Mouse (Mus musculus) left cerebral cortex, postnatal 25 days (tissue): ENCODE measurements around the gene Cmtm2a. TPM values are rescaled to one million over a fixed set of nuclear protein-coding genes. Genes with fewer than 3 reads are reported as not detected.
"Not testable (repeated sequence)": the region's sequence is repeated elsewhere in the genome, so short reads cannot be mapped to it uniquely, and the experiment has no call there.

Source experiments
- DNase-seq, 2 experiments: peaks; one replicate each; pipeline ENCODE4 v3.0.0; 2022; ENCODE audit warnings: low spot score in 2 of 2, mixed read lengths in 1 of 2
- intact Hi-C: fragments of 180-260 bp; cut with DNase I; formaldehyde crosslinking; loops from one replicate; pipeline ENCODE4 v1.15.1; 2025
- total RNA-seq, 2 experiments: library from RNA; stranded (reverse); gene quantifications; 2 replicates each; pipeline ENCODE4 v1.2.3; 2021

Cmtm2a gene
- total RNA-seq, 2 experiments from 2014 or later: not detected

DNA sequence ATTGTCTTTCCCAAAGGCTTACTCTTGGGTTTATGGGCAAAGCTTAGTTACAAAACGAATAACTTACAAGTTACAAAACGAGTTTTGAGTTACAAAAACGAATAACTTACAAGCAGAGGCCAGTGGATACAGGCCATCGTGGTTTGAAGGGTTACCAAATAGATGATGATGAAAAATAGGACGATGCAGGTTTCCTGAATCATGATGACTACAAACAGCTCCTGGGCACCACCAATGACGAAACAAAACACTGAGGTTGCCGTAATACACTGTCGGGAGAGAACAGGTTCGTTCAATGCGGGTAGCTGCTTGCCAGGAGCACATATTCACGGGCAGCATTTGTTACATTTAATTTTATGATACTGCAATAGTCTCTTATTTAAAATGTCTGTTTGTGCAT, 12.0 kb upstream of the Cmtm2a start:
- intact Hi-C loops: no loop called here

DNA sequence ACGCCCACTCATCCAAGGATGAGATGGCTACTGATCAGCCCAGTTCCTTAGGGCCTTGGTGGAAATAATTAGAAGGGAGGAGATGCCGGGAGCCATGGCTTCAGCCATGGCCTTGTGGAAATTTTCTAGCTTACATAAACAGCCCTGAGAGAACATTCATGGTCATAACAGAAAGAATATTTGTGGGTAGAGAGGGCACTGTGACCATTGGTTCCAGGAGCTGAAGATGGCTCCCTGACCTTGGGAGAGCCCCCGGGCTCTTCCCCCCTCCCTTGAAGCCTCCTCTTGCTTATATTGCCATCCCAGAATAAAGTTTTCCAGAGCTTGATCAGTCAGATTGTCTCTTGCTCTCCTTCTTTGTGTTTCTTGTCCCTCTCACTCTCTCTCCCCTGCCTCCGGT, 9.6 kb upstream of the Cmtm2a start:
- intact Hi-C loops, DNase-seq: not testable (repeated sequence)

More for the DNA sequence above, 12.0 kb upstream of the Cmtm2a start:
- no peak for DNase-seq

DNA sequence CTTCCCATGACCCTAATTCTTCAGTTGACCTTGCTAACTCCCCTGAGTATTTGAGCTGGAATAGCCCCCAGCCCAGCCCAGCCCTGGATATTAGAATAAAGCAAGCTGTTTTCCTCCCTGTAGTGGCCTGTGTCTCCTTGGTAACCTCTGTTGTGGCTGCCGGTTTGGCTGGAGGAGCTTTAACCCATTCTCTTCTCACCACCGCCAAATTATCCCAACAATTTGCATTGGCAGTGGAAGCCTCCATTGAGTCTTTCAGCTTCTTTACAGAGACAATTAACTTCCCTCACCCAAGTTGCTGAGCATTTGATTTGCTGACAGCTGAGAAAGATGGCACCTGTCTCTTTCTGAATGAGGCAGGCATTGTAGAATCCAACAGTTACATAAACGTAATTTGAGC, 8.6 kb upstream of the Cmtm2a start:
- intact Hi-C loops, DNase-seq: not testable (repeated sequence)

DNA sequence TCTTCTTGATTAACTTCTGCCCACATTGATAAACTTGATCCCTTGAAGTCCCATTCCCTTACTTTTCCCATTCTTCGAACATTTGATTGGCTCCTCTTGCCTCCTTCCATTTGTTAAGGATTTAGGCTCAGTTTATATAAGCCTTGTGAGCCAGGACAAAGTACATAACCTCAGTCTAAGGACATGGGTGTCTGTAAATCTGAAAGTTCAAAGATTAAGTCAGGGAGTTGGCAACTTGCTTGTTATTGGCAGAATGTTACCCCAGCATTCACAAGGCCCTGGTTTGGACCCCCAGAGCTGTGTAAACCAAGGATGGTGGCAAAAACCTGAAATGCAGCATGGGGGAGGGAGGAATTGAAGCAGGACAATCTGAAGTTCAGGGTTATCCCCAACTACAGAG, 1.4 kb upstream of the Cmtm2a start:
- intact Hi-C loops: no loop called here
- DNase-seq: no peak

DNA sequence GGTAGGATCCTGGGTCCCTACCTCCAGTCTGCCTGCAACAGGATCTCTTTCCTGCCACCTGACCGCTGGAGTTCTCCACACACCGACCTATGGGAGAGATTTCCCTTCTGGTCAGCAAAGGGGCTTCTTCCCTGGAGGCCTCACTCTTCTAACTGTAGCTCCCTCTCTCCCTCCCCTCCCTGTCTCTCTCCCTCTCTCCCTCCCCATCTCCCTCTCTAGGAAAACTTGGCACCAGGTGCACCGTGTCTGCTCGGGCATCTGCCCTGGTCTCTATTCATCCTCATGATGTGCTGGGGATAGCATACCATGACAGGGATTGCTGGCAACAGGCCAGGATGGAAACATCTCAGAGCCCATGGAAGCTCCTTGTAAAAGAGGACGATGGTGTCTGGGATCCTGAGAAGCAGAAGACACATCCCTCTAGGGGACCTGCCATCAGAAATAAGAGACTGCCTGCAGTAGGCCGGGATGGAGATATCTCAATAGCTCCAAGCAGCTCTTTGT, 24.0 kb downstream of the Cmtm2a start:
- DNase-seq: no peak
- intact Hi-C loops: no loop called here

DNA sequence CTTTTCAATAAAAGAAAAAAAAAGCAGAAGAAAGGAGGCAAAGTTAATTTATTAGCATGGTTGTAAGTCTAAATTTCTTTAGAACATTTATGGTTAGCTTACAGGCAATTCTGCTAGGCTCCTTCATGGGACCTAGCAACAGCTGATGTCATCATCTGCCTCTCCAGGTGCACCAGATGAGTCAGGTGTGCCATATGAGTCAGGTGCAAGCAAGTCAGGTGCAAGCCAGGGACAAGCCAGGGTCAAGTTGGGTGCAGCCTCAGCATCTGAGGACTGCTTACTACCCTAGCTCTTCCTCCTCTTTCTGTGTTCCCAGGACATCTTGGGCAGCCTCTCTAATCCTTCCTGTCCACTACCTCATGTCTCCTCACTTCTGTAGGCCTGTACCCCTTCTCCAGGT, 24.6 kb downstream of the Cmtm2a start:
- intact Hi-C loops: no loop called here
- no peak for DNase-seq

DNA sequence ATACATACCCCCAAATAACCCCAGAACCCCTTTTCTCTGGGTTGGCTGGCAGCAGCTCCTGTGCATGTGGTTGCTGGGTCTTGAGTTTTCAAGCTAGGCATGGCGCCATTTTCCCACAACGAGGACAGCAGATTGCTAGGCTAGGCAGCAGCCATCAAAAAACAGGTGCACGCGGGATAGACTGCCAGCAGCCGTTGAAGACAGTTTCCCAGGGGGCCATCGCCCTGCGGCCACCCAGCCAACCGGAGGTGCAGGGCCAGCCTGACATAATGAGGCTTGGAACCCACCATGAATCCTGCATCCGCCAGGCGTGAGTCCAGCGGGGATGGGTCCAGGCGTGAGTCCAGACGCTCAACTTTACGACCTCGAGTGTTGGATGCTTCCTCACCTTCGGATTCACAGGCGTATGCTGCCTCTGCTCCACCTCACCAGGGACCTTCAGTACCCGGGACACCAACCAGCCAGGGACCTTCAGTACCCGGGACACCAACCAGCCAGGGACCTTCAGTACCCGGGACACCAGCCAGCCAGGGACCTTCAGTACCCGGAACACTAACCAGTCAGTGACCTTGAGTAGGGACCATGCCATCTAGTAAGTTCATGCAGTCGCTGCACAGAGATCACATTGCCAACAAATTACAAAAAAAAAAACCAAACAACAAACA, 28.6 kb downstream of the Cmtm2a start:
- DNase-seq, intact Hi-C loops: not testable (repeated sequence)

DNA sequence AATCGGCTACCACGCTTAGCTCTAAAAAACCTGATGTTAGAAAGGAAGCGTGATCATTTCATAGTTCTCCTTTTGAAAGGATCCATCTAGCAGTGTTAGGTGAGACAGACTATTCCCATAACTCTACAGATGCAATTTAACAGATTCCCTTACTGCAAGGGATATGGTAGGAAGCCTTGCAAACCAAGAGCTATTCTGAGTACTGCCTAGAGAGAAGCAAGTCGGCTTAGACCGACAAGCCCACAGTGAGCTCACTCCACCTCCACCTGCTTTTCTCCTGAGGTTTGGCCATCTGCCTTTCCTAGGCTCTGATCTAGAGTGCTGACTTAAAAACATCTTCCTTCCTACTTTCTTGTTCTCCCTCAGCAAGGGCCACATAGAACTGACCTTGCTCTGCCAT, 31.2 kb downstream of the Cmtm2a start:
- intact Hi-C loops: not testable (repeated sequence)
- peak in 1 of 2 experiments; percentile 28 for DNase-seq

DNA sequence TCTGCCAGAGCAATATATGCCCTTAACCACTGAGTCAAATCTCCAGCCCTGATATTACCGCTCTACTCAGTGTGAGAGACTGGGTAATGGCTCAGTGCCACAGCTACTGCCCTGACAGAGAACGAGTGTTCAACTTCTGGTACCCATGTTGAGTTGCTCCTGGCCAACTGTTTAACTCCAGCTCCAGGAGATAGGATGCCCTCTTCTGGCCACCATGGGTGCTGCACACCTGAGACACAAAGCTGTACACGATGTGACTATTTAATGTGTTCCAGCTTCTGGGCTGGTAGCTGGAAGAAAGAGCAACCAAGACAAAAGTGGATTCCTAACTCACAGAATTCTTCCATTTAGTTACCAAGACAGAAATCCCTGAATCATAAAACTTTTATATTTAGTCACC, 40.0 kb downstream of the Cmtm2a start:
- intact Hi-C loops: loop anchor here (5.0 kb wide), 1 partner anchor 284 kb away; no protein-coding TSS in a partner anchor
- DNase-seq: no peak

DNA sequence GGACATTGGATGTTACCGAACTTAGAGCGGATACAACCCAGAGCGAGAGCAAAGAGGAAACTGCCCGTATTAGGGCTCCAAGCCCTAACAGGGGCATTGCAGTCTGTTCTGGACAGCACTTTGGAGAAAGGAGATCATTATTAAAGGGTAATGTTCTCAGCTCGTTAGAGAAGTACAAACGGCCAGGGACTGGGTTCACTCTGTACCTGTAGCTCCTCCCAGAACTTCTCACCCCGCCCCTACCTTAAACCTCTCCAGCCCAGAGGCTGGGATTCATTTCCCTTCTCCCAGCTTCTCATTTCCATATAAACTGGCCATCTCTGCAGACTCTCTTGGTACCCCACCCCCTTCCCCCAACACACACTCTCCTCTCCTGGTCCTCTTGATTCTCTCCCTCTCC, 41.5 kb downstream of the Cmtm2a start:
- intact Hi-C loops: loop anchor here (2.0 to 5.0 kb wide), 2 partner anchors 191 to 286 kb away; partner anchors contain the start of gene Dync1li2

DNA sequence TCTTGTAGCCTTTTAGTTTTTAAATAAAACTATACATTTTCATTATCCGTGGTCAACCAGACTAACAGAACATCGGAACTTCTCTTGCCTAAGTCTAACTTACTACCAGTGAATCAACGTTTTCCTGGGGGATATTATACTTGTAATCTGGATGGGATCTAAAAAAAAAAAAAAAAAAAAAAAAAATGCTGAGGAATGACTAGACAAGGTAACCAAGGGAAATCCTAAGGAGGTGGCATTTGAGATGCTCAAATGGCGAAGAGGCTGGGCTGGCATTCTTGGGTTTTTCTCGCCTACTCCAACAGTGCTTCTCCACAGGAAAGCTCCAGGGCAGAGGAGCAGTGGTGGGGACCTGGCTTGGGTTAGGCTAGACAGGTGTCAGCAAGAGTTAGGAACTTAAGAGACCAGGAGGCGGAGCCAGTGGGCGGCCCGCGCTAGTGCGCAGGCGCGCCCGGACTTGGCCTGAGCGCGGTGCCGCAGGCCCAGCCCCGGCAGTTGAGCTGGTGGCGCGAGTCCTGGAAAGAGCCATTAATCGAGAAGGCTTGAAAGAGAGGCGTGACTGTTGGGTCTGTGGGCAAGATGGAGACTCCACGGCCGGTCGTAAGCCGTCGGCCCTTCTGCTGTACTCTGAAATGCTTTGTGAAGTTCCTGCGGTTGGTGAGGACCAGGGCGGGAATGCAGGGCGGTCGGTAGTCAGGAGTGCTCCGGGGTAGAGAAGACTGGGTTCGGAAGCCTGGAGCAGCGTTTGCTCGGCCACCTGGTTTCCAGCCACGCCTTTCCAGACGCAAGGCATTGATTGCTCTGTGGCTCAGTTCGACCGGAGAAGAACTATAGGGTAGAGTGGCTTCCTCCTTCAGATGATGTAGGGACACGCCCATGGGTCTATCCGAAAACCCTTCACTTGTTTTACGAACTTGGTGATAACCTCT, 42.3 kb downstream of the Cmtm2a start, which contains the start of gene Cklf:
TSS of gene Cklf (plus strand) at position 423 of the 929 bp plus-strand sequence.
- DNase-seq: peak; percentile 76 to 80
- intact Hi-C loops: loop anchor here (2.0 to 5.0 kb wide), 2 partner anchors 192 to 287 kb away; partner anchors contain the start of gene Dync1li2

More for the DNA sequence above, 41.5 kb downstream of the Cmtm2a start:
- no peak for DNase-seq

DNA sequence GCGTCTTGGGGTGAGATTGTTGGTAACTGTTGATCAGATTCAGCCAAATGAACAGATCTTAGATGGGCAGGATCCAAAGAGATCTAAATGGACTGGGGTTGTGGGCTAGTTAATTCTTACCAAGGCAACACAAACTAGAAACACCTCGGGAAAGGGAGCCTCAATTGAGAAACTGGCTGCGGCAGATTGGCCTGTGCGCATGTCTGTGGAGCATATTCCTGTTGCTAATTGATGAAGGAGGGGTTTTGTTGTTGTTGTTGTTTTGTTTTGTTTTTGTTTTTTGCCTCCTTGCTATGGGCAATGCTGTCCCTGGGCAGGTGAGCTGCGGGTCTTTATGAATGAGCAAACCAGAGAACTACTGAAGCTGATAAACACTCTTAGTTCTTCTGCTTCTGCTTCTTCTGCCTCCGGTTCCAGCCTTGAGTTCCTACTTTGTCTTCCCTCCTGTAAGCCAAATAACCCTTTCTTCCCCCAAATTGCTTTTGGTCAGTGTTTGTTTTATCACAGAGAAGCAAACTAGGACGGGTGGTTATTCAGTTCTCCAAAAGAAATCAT, 43.5 kb downstream of the Cmtm2a start:
- no peak for DNase-seq
- intact Hi-C loops: loop anchor here (2.0 kb wide), 1 partner anchor 91 kb away; no protein-coding TSS in a partner anchor

DNA sequence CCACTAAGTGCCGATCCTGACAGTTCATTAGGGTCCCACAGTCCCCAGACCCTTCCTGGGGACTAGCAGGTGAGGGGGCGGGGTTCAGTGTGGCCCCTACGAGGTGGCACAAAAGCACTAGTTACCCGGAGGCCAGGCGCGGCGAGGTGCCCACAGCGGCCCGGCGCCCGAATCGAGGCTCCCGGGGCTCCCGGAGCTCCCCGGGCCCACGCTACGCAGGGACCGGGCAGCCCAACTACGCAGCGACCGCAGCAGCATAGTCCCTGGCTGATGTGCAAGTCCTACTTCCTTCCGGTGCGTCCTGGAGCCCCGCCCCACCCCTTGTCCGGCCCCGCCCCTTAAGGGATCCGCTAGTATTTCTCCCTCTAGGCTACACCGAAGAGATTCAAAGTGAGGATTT, 44.7 kb downstream of the Cmtm2a start, which contains the start of gene Tk2:
TSS of gene Tk2 (minus strand) at position 283 of the 400 bp plus-strand sequence.
- intact Hi-C loops: loop anchor here (2.0 kb wide), 1 partner anchor 93 kb away; no protein-coding TSS in a partner anchor
- peak; percentile 80 for DNase-seq

DNA sequence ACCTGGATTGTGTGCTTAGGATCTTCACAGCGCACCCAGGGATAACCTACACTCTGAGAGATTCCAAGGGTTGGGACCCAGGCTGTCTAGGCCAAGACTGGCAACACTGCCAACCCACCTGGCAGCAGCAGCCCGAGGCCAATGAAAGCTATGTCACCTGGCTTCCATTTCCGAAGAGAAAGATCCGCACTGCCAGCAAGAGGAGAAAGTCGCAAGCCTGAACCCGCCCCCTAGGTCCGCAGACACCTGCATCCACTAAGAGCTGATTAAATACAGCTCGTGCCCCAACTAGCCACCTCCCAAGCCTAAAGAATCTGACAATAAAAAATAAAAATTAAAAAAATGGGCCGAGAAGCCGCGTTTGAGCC, 45.1 kb downstream of the Cmtm2a start:
- intact Hi-C loops: loop anchor here (2.0 kb wide), 1 partner anchor 93 kb away; no protein-coding TSS in a partner anchor
- DNase-seq: no peak

DNA sequence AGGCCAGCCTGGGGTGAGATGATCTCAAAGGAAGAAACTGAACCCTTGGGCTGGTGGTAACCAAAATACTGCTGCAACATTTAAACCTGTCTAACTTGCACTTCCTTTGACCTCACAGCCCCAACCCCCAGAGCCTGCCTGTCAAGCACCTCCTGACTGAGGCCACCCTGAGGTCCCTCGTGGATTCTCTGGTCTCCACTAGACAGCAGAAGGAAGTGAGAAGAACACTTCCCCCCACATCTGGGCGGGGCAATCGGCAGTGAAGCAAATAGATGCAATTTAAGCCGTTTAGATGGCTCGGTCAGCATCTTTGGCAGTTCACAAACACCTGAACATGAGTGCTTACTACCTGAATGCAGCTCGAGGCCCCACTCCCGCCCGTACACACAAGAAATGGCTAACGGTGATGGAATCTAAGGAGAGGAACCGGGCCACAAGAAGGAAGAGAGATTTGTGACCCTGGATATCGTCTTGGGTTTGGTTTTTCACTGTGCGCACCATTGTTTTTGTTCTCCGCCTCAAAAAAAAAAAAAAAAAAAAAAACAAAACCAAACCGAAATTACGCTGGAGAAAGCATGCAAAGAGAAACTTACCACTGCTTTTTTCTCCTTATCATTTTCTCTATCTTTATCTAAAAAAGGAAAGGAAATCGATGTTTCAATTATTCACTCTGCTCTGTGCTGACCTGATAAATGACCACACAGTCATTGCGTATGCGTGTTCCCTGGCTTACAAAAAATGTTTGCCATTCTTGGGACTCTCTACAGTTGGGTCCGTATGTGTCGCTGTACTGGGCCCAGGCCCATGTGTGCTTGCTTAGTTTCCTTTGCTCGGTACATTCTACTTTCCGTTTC, 45.7 kb downstream of the Cmtm2a start:
- no peak for DNase-seq
- intact Hi-C loops: no loop called here

DNA sequence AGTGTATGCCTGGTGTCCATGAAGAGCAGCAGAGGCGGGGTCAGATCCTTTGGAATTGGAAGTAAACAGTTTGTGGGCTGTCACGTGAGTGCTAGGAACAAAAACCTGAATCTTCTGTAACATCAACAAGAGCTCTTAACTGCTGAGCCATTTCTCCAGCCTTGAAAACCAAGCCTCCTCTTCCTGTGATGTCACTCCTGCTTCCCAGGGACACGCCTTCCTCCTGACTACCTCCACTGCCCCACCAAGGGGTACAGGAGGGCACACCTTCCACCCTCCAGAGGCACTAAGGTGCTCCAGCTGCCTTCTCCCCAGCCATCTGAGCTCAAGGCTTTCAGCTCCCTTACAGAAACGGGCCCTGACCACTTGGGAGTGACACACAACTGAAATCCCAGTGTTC, 46.4 kb downstream of the Cmtm2a start:
- DNase-seq: no peak

DNA sequence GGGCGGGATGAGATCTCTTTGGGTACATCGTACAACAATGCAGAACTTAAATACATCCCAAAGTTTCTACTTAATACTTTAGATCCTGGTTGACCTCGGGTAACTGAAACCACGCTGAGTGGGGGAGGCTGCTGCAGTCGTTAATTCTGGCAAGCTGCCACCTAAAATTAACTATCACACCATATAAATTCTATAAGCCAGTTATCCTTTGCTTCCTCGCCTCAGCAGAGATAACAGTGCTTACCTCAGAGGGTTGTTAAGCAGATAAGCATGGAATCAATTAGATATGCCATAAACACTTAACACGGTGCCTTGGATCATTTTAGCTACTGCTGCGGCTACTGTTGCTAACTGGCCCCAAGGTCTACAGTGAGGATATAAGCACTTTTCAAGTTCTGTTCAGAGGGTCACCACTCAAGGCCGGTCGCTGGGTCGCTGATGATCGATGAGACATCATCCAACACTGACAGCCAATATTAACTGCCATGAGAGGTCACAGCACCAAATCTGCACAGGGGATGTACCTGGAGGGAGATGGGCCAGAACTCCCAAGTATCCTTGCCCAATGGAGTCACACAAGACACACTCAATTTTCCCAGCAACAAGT, 50.8 kb downstream of the Cmtm2a start:
- intact Hi-C loops: no loop called here
- DNase-seq: no peak

More for the DNA sequence above, 46.4 kb downstream of the Cmtm2a start:
- intact Hi-C loops: no loop called here

DNA sequence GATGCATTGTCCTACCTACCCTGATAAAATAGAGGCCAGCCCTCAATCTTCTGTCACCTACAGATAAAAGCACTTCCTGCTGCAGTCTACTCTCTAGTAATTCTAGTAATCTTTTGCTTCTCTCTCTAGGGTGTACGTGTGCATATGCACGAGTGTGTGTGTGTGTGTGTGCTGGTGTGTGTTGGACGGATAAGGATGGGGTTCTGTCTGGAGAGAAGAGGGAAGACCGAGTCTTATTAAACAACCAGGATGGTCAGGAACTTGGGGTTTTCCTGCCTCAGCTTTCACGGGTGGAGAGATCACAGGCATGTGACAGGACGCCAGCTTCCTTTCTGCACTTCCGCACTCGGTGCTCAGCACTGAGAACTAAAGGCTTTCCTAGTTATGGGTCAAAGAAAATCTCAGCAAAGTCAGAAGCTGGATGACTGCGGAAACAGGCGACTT, 53.5 kb downstream of the Cmtm2a start:
- intact Hi-C loops: no loop called here

More for the DNA sequence above, 53.5 kb downstream of the Cmtm2a start:
- no peak for DNase-seq
